Mouse (Mus musculus): ENCODE data around the gene Aldob. TPM values are rescaled to one million over a fixed set of nuclear protein-coding genes. Genes with fewer than 3 reads are reported as not detected.
"Not testable (repeated sequence)": the region's sequence is repeated elsewhere in the genome, so short reads cannot be mapped to it uniquely, and the experiment has no call there.

Gene Aldob
- total RNA-seq, 2 experiments from 2014 or later: 0.44 to 4.6 TPM

- no peak for DNase-seq (ENCODE audit: low spot score in 2 of 2)
Observed at GRCm38 (mm10) chr4:49536671-49537070, 12.7 kb downstream of the Aldob start.

- no peak for DNase-seq (ENCODE audit: low spot score in 2 of 2)
Observed at GRCm38 (mm10) chr4:49535675-49536294, 13.6 kb downstream of the Aldob start.

GRCm38 (mm10) chr4:49535036-49535435 is 14.3 kb downstream of the Aldob start:
- DNase-seq (ENCODE audit: low spot score in 2 of 2): no peak

- DNase-seq (ENCODE audit: low spot score in 2 of 2): peak in 1 of 2 experiments; percentile 11
Observed at GRCm38 (mm10) chr4:49522576-49522975, 26.8 kb downstream of the Aldob start.

GRCm38 (mm10) chr4:49521346-49521745 is 28.0 kb downstream of the Aldob start:
- no peak for DNase-seq (ENCODE audit: low spot score in 2 of 2)

GRCm38 (mm10) chr4:49520572-49521340 is 28.6 kb downstream of the Aldob start, which contains the start of the genes Mrpl50 and Zfp189:
Gene Mrpl50 (minus strand): TSS chr4:49521093.
Gene Zfp189 (plus strand): TSS chr4:49521176.
- DNase-seq (ENCODE audit: low spot score in 2 of 2): peak; percentile 80 to 89

- DNase-seq (ENCODE audit: low spot score in 2 of 2): no peak
Observed at GRCm38 (mm10) chr4:49519476-49519875, 29.9 kb downstream of the Aldob start.

GRCm38 (mm10) chr4:49514441-49514840 is 34.9 kb downstream of the Aldob start:
- no peak for DNase-seq (ENCODE audit: low spot score in 2 of 2)

GRCm38 (mm10) chr4:49512636-49513035 is 36.7 kb downstream of the Aldob start:
- DNase-seq (ENCODE audit: low spot score in 2 of 2): no peak

GRCm38 (mm10) chr4:49510236-49510835 is 39.0 kb downstream of the Aldob start:
- not testable (repeated sequence) for DNase-seq (ENCODE audit: low spot score in 2 of 2)

- no peak for DNase-seq (ENCODE audit: low spot score in 2 of 2)
Observed at GRCm38 (mm10) chr4:49509183-49509582, 40.2 kb downstream of the Aldob start.

- DNase-seq (ENCODE audit: low spot score in 2 of 2): no peak
Observed at GRCm38 (mm10) chr4:49506386-49506785, 43.0 kb downstream of the Aldob start, which contains the start of gene Baat. Gene Baat (minus strand): TSS chr4:49506557.

GRCm38 (mm10) chr4:49503563-49503962 is 45.8 kb downstream of the Aldob start:
- DNase-seq (ENCODE audit: low spot score in 2 of 2): no peak

Other genes starting within 250 kb of the Aldob start
- gene Acnat2, start 141.4 kb downstream of the Aldob start, total RNA-seq (2021): not detected
- gene Acnat1, start 75.6 kb downstream of the Aldob start, total RNA-seq (2021): under 1 TPM in 1 of 2 experiments, not detected in 1; 0.29 TPM
- gene Baat, start 43.0 kb downstream of the Aldob start, total RNA-seq (2021): under 1 TPM; 0.25 to 0.31 TPM
- 10 to 100 TPM; 36.9 to 40.5 TPM for gene Mrpl50, start 28.5 kb downstream of the Aldob start, total RNA-seq (2021)
- gene Zfp189, start 28.4 kb downstream of the Aldob start, total RNA-seq (2021): 1 to 10 TPM; 4.8 to 5.2 TPM
- gene Tmem246, start 48.3 kb upstream of the Aldob start, total RNA-seq (2021): 10 to 100 TPM; 33.6 to 39.7 TPM
- gene Rnf20, start 82.5 kb upstream of the Aldob start, total RNA-seq (2021): 10 to 100 TPM; 43.4 to 49.7 TPM
- gene Ppp3r2, start 132.5 kb upstream of the Aldob start, total RNA-seq (2021): under 1 TPM in 1 of 2 experiments, not detected in 1; 0.08 TPM